Mouse (Mus musculus) megakaryocyte, embryonic 14.5 days (primary cell): ENCODE measurements around the gene Gm45021. TPM values are rescaled to one million over a fixed set of nuclear protein-coding genes. Genes with fewer than 3 reads are reported as not detected.

ENCODE experiments used
- H3K27me3 ChIP-seq: replicated peaks from 2 replicates; pipeline ENCODE3; 2012; ENCODE audit warnings: inconsistent platforms
- H3K36me3 ChIP-seq: replicated peaks from 2 replicates; pipeline ENCODE3; 2012; ENCODE audit warnings: low read length, inconsistent platforms, mixed read lengths
- H3K4me1 ChIP-seq: 2 replicates; pipeline ENCODE4 v1.6.1; 2012; ENCODE audit warnings: inconsistent platforms
- H3K4me3 ChIP-seq: replicated peaks from 2 replicates; pipeline ENCODE3; 2012; ENCODE audit warnings: moderate library complexity, mild to moderate bottlenecking, inconsistent platforms
- H3K9me3 ChIP-seq: 2 replicates; pipeline ENCODE4 v1.6.1; 2012; ENCODE audit warnings: inconsistent platforms
- FLI1 ChIP-seq: IDR thresholded peaks from 2 replicates; pipeline ENCODE4 v1.6.1; 2012; ENCODE audit warnings: low read length, inconsistent platforms, mixed read lengths
- GATA1 ChIP-seq: IDR thresholded peaks from 3 replicates; pipeline ENCODE4 v1.6.1; 2012; ENCODE audit warnings: mixed read lengths, low read length, inconsistent platforms, borderline replicate concordance
- polyA plus RNA-seq: library from polyadenylated mRNA; stranded (reverse); fragments of >175 nt; gene quantifications from 2 replicates; pipeline ENCODE4 v1.2.3, GENCODE M21; 2012; ENCODE audit warnings: low replicate concordance; ENCODE audit not compliant: insufficient read depth

The Gm45021 gene
- not detected in 2 replicates for polyA plus RNA-seq

DNA sequence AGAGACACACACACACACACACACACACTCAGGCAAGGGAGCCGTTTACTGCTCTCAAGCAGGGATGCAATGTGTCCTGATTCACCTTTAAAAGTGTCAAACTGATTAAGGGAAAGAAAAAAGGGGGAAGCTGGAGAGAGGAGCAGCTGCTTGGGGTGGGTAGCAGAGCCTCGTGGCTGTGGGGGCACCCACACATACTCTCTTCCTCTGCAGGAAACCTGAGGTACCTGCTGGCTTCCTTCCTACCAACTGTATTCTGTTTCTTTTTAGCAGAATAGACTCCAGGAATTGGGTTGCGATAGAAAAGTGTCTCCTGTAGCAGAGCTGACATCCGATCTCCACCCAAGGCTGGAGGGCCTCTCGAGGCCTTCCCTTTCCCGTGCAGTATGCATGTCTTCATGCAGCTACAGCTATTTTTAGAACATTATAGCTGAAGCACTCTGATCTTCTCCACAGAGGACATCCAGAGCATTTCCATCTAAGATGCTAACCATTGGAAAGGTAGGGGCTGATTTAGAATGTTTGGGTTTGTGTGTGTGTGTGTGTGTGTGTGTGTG, at the start of gene Gm45021:
TSS of gene Gm45021 (plus strand) at position 417 of the 557 bp plus-strand sequence.
- Histone ChIP-seq H3K4me3 (peak within 1 kb of the TSS; percentile 90), H3K4me1 (peaks cover 78% of the 10 kb centered on the region), H3K36me3 (peaks cover 19% of the 10 kb centered on the region), H3K9me3 (peaks cover 11% of the 10 kb centered on the region), H3K27me3 (no peaks in the 10 kb centered on the region)
- no peak for TF ChIP-seq GATA1
- TF ChIP-seq FLI1: no peak

DNA sequence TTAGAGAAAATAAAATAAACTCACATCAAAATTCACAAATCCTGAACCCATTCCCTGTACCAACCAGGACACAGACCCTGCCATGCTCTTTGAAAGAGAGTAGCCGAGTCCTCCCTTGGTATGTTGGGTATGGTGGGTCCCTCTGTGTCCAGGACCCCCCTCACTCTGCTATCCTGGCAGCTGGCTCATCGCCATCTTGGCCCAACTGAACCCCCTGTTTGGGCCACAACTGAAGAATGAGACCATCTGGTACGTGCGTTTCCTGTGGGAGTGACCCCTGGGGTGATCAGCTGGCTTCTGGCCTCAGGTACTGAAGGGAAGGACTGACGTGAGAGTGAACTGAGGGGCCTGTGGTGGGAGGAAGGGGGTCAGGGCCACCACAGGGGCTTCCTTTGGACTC, 49.5 kb upstream of the Gm45021 start:
- H3K4me3 ChIP-seq: no peak overlapping the region
- peaks cover 37% of the 10 kb centered on the region for H3K27me3 ChIP-seq
- peaks cover 42% of the 10 kb centered on the region for H3K4me1 ChIP-seq
- TF ChIP-seq FLI1 (no peak), GATA1 (no peak)
- H3K36me3 ChIP-seq: no peaks in the 10 kb centered on the region
- no peaks in the 10 kb centered on the region for H3K9me3 ChIP-seq

DNA sequence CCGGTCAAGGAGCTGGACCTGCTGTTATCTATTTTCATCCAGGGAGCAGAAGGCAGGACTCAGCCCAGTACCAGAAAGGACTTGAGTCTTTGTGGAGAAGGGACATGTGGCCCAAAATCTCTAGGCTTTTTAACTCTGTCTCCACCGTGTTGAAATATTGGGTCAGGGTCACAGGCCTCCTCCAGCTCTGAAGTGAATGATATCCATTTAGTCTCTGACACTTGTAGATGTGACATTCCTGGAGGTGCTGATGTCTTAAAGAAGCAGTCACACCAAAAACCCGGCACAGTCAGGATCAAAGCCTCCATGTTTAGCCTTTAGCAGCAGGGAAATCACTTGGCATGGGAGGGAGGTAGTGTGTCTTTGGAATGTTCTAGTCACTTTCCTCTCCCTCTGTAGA, 48.7 kb upstream of the Gm45021 start:
- TF ChIP-seq GATA1: no peak
- TF ChIP-seq FLI1: no peak
- Histone ChIP-seq H3K9me3 (no peaks in the 10 kb centered on the region), H3K4me1 (peaks cover 42% of the 10 kb centered on the region)

DNA sequence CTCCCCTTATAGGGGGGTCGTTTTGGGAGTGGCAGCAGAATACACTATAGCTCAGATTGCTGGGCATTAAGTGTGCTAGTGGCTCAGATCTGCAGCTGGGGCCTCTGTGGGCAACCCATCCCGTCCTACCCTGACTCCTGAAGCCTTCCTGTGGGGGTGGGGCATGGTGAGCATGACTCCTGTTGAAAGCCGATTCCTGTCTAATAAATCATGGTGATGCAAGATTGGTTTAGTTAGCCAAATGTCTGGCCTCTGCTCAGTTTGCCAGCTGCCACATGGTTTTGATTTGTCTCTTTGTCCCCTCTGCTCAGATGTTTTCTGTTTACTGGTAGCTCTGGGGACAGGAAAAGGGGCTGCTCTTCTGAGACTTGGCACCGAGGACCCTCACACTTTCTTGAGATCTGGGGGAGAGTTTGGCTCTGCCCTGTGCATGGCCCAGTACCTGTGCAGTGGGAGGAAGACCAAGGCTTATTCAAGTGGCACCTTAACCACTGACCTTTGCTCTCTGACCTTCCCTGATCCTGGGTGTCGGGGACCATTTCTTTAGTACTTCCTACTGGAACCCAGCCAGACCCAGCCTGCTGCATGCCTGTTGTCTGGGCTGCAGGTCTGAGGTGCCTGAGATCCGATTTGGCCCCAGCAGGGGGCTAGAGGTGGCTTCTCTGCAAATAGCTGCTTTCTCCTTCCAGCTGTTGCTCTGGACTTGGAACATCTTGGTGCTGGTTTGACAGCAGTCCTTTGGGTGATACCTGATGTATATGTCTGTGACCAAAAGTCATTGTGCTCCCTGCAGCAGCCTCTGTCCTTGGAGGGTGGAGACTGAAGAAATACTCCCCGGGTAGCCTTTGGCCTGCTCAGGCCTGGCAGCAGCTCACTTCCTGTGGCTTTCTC, 47.6 kb upstream of the Gm45021 start:
- H3K36me3 ChIP-seq: no peaks in the 10 kb centered on the region
- peaks cover 36% of the 10 kb centered on the region for H3K4me1 ChIP-seq
- peaks cover 21% of the 10 kb centered on the region for H3K27me3 ChIP-seq
- TF ChIP-seq GATA1 (no peak), FLI1 (no peak)
- H3K4me3 ChIP-seq: no peak overlapping the region
- no peaks in the 10 kb centered on the region for H3K9me3 ChIP-seq

More for the DNA sequence above, 48.7 kb upstream of the Gm45021 start:
- no peak overlapping the region for H3K4me3 ChIP-seq
- no peaks in the 10 kb centered on the region for H3K36me3 ChIP-seq
- H3K27me3 ChIP-seq: peaks cover 30% of the 10 kb centered on the region

DNA sequence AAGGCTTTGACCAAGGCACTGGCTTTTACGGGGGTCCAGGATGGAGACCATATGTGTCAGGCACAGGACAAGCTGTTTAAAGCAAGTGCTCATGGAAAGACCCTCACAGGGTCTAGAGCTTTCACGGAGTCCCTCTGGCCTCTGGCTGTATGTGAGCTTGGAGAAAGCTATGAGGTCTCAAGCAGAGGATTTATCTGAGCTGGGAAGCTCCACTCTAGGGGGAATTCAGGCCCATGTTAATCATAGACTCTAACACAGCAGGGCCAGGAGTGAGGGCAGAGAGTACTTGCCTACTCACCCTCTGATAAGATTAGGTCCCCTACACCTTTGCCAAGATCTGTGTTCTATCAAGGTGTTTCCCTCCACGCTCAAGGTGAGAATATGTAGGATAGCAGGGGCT, 46.8 kb upstream of the Gm45021 start:
- no peak for TF ChIP-seq FLI1

DNA sequence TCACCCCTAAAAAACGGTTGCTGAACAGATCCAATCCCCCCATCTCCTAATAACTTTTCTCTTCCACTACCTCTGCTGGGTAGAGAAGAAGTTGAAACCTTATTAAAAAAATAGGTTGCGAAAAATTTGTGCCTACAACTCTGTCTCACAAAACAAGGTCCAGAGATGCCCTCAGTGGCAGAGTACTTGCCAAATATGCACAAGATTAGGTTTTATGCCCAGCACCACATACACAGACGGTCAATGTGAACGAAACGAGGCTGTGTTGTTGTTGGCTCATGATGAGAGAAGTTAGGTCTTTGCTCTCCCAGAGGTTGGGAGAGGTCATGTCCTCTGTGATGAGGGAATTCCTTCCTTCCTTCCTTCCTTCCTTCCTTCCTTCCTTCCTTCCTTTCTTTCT, 44.2 kb upstream of the Gm45021 start:
- Histone ChIP-seq H3K4me3 (no peak overlapping the region), H3K27me3 (peaks cover 2% of the 10 kb centered on the region), H3K9me3 (no peaks in the 10 kb centered on the region), H3K4me1 (peaks cover 24% of the 10 kb centered on the region), H3K36me3 (no peaks in the 10 kb centered on the region)
- no peak for TF ChIP-seq GATA1
- no peak for TF ChIP-seq FLI1

More for the DNA sequence above, 46.8 kb upstream of the Gm45021 start:
- Histone ChIP-seq H3K4me3 (no peak overlapping the region), H3K27me3 (peaks cover 13% of the 10 kb centered on the region), H3K36me3 (no peaks in the 10 kb centered on the region), H3K4me1 (peaks cover 28% of the 10 kb centered on the region), H3K9me3 (no peaks in the 10 kb centered on the region)

DNA sequence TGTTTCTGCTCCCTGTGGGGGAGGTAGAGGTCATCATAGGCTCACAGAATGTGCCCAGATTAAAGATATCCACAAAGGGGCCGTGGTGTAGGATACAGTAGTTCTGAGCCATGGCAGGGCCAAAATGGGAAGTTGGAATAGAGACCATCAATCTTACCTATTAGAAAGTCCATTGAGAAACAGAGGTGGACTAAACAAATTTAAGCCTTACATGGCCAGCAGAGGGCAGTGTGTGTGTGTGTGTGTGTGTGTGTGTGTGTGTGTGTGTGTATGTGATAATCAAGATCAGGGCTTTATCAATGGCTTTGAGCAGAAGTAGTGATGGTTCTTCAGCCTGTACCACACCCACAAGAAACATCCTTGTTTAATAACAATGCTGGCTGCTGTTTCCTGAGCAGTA, 43.1 kb upstream of the Gm45021 start:
- Histone ChIP-seq H3K36me3 (no peaks in the 10 kb centered on the region), H3K27me3 (peaks cover 2% of the 10 kb centered on the region), H3K4me3 (no peak overlapping the region), H3K9me3 (no peaks in the 10 kb centered on the region), H3K4me1 (peaks cover 21% of the 10 kb centered on the region)
- no peak for TF ChIP-seq FLI1
- TF ChIP-seq GATA1: no peak

DNA sequence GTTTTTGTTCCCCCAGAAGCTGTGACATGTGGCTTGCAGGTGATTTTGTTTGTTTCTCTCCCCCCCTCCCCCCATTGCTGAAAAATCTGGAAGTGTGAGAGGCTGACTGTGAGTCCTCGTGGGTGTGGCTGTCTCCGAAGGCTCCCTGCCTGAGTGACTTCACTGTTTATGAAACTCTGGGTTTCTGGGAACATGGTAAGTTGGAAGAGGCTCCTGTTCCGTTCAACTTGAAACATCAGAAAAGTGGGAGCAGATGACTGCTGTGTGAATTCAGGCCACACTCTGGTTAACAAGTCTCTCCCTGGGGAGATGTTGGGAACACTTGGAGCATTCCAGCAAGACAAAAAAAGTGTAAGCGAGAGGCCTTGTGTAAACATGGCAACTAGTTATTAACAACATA, 42.6 kb upstream of the Gm45021 start:
- Histone ChIP-seq H3K4me3 (no peak overlapping the region), H3K4me1 (peaks cover 15% of the 10 kb centered on the region), H3K36me3 (no peaks in the 10 kb centered on the region), H3K9me3 (no peaks in the 10 kb centered on the region), H3K27me3 (peaks cover 2% of the 10 kb centered on the region)
- TF ChIP-seq GATA1 (no peak), FLI1 (no peak)

DNA sequence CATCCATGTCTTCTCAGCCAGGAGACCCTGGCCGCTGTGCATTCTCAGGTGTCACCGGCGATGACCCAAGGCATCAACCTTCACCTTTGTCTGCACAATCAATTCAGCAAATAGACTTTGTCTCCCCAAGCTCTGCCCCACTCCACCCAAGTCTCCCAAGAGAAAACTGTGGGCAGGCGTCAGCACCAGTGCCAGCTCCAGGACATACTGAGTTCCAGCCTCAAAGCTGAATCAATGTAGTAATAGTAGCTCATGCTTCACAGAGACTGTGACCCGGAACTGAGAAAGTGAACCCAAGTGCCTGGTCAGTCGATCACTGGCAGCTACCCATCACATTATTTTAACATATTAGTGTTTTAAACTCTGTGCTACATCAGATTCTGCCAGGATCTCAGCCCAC, 41.1 kb upstream of the Gm45021 start:
- H3K36me3 ChIP-seq: no peaks in the 10 kb centered on the region
- peaks cover 2% of the 10 kb centered on the region for H3K27me3 ChIP-seq
- TF ChIP-seq FLI1 (no peak), GATA1 (no peak)
- H3K9me3 ChIP-seq: no peaks in the 10 kb centered on the region
- H3K4me1 ChIP-seq: peaks cover 8% of the 10 kb centered on the region
- H3K4me3 ChIP-seq: no peak overlapping the region

DNA sequence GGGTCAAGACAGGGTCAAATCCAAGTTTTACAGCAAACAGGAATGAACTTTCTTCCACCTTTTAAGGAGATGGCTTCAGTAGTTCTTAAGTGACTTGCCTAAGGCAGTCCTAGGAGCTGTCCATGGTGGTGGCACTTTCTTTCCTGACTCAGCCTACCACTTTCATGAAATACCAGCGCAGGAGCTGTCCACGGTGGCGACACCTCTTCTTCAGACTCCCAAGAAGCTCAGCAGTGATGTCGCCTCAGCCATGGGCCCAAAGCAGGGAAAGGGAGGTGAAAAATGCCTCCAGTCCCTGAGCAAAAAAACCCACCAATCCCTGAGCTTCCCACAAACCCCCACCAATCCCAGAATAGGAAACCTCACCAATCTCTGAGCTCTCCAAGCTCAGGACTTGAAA, 36.5 kb upstream of the Gm45021 start:
- no peak overlapping the region for H3K4me3 ChIP-seq
- no peaks in the 10 kb centered on the region for H3K9me3 ChIP-seq
- H3K36me3 ChIP-seq: peaks cover 20% of the 10 kb centered on the region
- no peak for TF ChIP-seq GATA1
- no peak for TF ChIP-seq FLI1
- H3K27me3 ChIP-seq: no peaks in the 10 kb centered on the region
- peaks cover 27% of the 10 kb centered on the region for H3K4me1 ChIP-seq
